Mouse (Mus musculus) liver, embryonic 14.5 days (tissue): ENCODE data around the gene Ly6g6d. TPM values are rescaled to one million over a fixed set of nuclear protein-coding genes. Genes with fewer than 3 reads are reported as not detected.
"Not testable (repeated sequence)": the region's sequence is repeated elsewhere in the genome, so short reads cannot be mapped to it uniquely, and the experiment has no call there.

Experiments
- ATAC-seq: fragments of 200-750 bp; cut with Nextera tagmentation; 2 replicates; pipeline ENCODE4 v1.8.0; 2017; ENCODE audit warnings: moderate number of reproducible peaks, mild to moderate bottlenecking, moderate library complexity; ENCODE audit not compliant: insufficient read depth
- DNase-seq, 3 experiments: peaks; one replicate each; pipeline ENCODE4 v3.0.0-alpha.2; 2012 to 2013; ENCODE audit warnings: low read depth in 3 of 3, low spot score in 3 of 3
- H3K27ac ChIP-seq: fragments of 300-500 bp; sonication (generic); 2 replicates; pipeline ENCODE4 v1.5.1; 2014; ENCODE audit warnings: moderate library complexity, mild to moderate bottlenecking, control low read depth, inconsistent platforms
- H3K27me3 ChIP-seq: fragments of 300-500 bp; sonication (generic); 2 replicates; pipeline ENCODE4 v1.6.1; 2014; ENCODE audit warnings: mild to moderate bottlenecking, low read length, moderate library complexity; ENCODE audit not compliant: control insufficient read depth, insufficient read depth
- H3K36me3 ChIP-seq: fragments of 300-500 bp; sonication (generic); replicated peaks from 2 replicates; pipeline ENCODE4 v1.6.1; 2014; ENCODE audit warnings: low read depth; ENCODE audit not compliant: control insufficient read depth, insufficient read depth
- H3K4me1 ChIP-seq, 2 experiments: fragments of 200-500 bp in 1 of 2; fragments of 300-500 bp in 1 of 2; sonication (generic) in 1 of 2; replicated peaks; 2 replicates each; pipeline ENCODE4 v1.6.1; 2012 to 2014; ENCODE audit warnings: antibody characterized with exemption in 1 of 2, inconsistent platforms in 1 of 2, low read length in 1 of 2; ENCODE audit not compliant: control insufficient read depth in 2 of 2, insufficient read depth in 2 of 2
- H3K4me2 ChIP-seq: fragments of 300-500 bp; sonication (generic); 2 replicates; pipeline ENCODE4 v1.6.1; 2014; ENCODE audit warnings: low read depth, mild to moderate bottlenecking, control low read depth, moderate library complexity
- H3K4me3 ChIP-seq, 2 experiments: fragments of 200-500 bp in 1 of 2; fragments of 300-500 bp in 1 of 2; sonication (generic) in 1 of 2; 2 replicates each; pipeline ENCODE4 v1.5.1; 2012 to 2014; ENCODE audit warnings: low read depth in 2 of 2, low read length in 2 of 2, mild to moderate bottlenecking in 2 of 2, control low read depth in 1 of 2, inconsistent platforms in 1 of 2, moderate library complexity in 1 of 2; ENCODE audit not compliant: insufficient read depth in 1 of 2
- H3K9ac ChIP-seq: fragments of 300-500 bp; sonication (generic); replicated peaks from 2 replicates; pipeline ENCODE4 v1.6.1; 2014; ENCODE audit warnings: mild to moderate bottlenecking, control low read depth, moderate library complexity
- H3K9me3 ChIP-seq: fragments of 300-500 bp; sonication (generic); 2 replicates; pipeline ENCODE4 v1.6.1; 2016; ENCODE audit warnings: low read length, mixed read lengths; ENCODE audit not compliant: control insufficient read depth
- CTCF ChIP-seq: IDR thresholded peaks from 2 replicates; pipeline ENCODE4 v1.5.1; 2016; ENCODE audit warnings: antibody characterized with exemption, low read depth, control low read depth
- EP300 ChIP-seq: IDR thresholded peaks from 2 replicates; pipeline ENCODE4 v1.6.1; 2016; ENCODE audit warnings: antibody characterized with exemption, low read depth
- WGBS: fragments of 180-500 bp; shearing (Covaris S2); extraction: QIAGEN DNeasy Blood & Tissue Kit; methylation state at CpG from one replicate; pipeline ENCODE4 v1.1.7; 2014; ENCODE audit not compliant: insufficient replicate concordance; 5-methylcytosine and 5-hydroxymethylcytosine counted together
- polyA plus RNA-seq, 2 experiments: library from polyadenylated mRNA; depleted of rRNA in 1 of 2; stranded (reverse) in 1 of 2; unstranded in 1 of 2; fragments of >200 nt; fragmentation: Nextera tagmentation in 1 of 2; extraction: Ambion mirVana in 1 of 2; gene quantifications; 2 replicates each; pipeline versions ENCODE4 v1.2.1 to v1.2.3; 2012 to 2014

Ly6g6d gene
- polyA plus RNA-seq (2012; rRNA removed) (0.95 and 1.2 TPM in 2 replicates), polyA plus RNA-seq (2014; fragmentation: Nextera tagmentation; extraction: Ambion mirVana) (0.28 and 0.77 TPM in 2 replicates)

GRCm38 (mm10) chr17:35077786-35078233, at the start of gene Ly6g6d:
Gene Ly6g6d (minus strand): TSS chr17:35078065.
- WGBS = 17% methylated on average over 14 of the region's 14 CpGs
- H3K36me3 ChIP-seq = no peaks in the 10 kb centered on the region
- no peak within 1 kb of the TSS for H3K4me3 ChIP-seq
- H3K4me2 ChIP-seq = no peak within 1 kb of the TSS
- ATAC-seq (no peak), DNase-seq (no peak)
- peaks cover 12 to 24% of the 10 kb centered on the region in 2 experiments for H3K4me1 ChIP-seq
- no peak within 1 kb of the TSS for H3K27ac ChIP-seq
- TF ChIP-seq CTCF (peak; percentile 55), EP300 (no peak)
- no peaks in the 10 kb centered on the region for H3K27me3 ChIP-seq
- no peaks in the 10 kb centered on the region for H3K9me3 ChIP-seq
- no peak within 1 kb of the TSS for H3K9ac ChIP-seq

DNA sequence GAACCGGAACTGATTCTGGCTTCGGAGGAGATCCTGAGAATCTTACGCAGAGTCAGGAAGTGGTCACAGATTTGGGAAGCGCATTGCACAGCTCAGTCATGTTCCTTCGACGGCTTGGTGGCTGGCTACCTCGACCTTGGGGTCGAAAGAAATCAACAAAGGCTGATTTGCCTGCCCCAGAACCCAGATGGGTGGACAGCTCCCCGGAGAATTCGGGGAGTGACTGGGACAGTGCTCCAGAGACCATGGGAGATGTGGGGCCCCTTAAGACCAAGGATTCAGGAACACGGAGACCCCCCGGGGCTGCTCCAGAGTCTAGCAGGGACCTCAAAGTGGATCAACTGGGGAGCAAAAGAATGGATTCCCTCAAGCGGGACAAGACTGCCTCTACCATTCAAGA, 49.2 kb upstream of the Ly6g6d start:
- H3K4me2 ChIP-seq = peak overlapping the region; percentile 91
- peaks cover 8 to 12% of the 10 kb centered on the region in 2 experiments for H3K4me1 ChIP-seq
- TF ChIP-seq EP300 (no peak), CTCF (no peak)
- ATAC-seq = no peak
- peak overlapping the region; percentile 61 to 71 for H3K4me3 ChIP-seq
- H3K27ac ChIP-seq = peak overlapping the region; percentile 70; the same call in 1 of the 2 replicates
- H3K9ac ChIP-seq = peak overlapping the region; percentile 79
- WGBS = 51% methylated on average over 13 of the region's 13 CpGs
- no peaks in the 10 kb centered on the region for H3K27me3 ChIP-seq
- DNase-seq = no peak
- peaks cover 11% of the 10 kb centered on the region for H3K36me3 ChIP-seq
- H3K9me3 ChIP-seq = no peaks in the 10 kb centered on the region

GRCm38 (mm10) chr17:35126206-35126611, 48.3 kb upstream of the Ly6g6d start, which contains the start of gene D17H6S53E:
Gene D17H6S53E (plus strand): TSS chr17:35126373.
- H3K27me3 ChIP-seq = no peaks in the 10 kb centered on the region
- no peaks in the 10 kb centered on the region for H3K9me3 ChIP-seq
- DNase-seq (peak; percentile 56 to 62 (median 62)), ATAC-seq (peak; percentile 69)
- H3K4me1 ChIP-seq = peaks cover 10 to 12% of the 10 kb centered on the region in 2 experiments
- H3K4me2 ChIP-seq = peak within 1 kb of the TSS; percentile 91
- peak within 1 kb of the TSS; percentile 70 for H3K27ac ChIP-seq
- peak within 1 kb of the TSS; percentile 79 for H3K9ac ChIP-seq
- H3K4me3 ChIP-seq = peak within 1 kb of the TSS; percentile 61 to 71
- TF ChIP-seq EP300 (no peak), CTCF (peak; percentile 10; the same call in 1 of the 2 replicates)
- WGBS = under 1% methylated on average over 36 of the region's 36 CpGs
- H3K36me3 ChIP-seq = peaks cover 11% of the 10 kb centered on the region

DNA sequence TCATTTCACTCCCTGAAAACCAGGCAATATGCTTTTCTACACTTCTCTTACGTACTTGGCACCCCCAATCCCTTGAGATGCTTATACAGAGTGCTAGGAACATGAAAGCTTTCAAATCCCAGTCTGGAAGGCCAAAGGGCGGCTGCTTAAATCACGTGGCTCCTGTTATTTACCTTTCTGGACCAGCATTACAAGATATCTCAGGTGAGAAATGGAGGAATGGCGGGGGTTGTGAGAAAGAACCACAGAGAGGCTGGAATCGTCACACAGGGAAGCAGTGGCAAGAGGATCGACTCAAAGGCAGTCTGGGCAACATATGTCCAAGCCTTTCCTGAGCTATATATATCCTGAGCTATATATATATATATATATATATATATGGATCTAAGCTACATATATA, 47.7 kb upstream of the Ly6g6d start:
- peaks cover 10 to 12% of the 10 kb centered on the region in 2 experiments for H3K4me1 ChIP-seq

GRCm38 (mm10) chr17:35125081-35125480, 47.2 kb upstream of the Ly6g6d start:
- DNase-seq = no peak

More for the DNA sequence above, 47.7 kb upstream of the Ly6g6d start:
- Histone ChIP-seq H3K9me3 (no peaks in the 10 kb centered on the region), H3K27me3 (no peaks in the 10 kb centered on the region), H3K4me3 (peak overlapping the region; percentile 61 to 71; a peak in 3 of 4 replicates), H3K4me2 (peak overlapping the region; percentile 91), H3K9ac (peak overlapping the region; percentile 79), H3K27ac (peak overlapping the region; percentile 70), H3K36me3 (peaks cover 11% of the 10 kb centered on the region)
- WGBS = 37% methylated on average over 6 of the region's 6 CpGs
- no peak for ATAC-seq
- DNase-seq = no peak
- TF ChIP-seq CTCF (no peak), EP300 (no peak)

DNA sequence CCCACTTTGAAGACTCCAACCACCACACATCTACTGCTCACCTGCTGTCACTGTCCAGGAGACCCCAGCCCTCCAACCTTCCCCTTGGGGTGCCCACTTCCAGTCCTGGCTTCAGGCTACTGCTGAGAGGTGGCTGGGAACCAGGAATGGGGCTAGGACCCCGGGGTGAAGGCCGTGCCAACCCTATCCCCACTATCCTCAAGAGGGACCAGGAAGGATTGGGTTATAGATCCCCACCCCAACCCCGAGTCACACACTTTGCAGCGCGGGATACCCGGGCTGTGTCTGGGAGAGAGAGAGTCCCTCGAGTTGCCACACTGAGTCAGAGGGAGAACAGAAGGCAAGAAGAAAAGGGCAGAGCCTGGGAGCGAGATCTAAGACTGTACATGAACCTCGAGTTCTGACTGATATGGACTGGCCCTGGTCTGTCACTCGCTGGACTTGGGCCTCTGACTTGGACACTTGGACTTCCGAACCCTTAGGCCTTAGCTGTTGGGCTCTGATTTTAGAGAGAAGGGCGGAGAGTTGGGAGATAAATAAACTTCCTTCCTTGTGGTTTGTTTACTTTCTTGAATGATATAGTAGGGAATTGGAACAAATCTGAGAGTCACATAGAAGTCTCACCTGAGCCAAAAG, 46.5 kb upstream of the Ly6g6d start:
- H3K9ac ChIP-seq, H3K27ac ChIP-seq, H3K9me3 ChIP-seq, H3K4me2 ChIP-seq, DNase-seq, H3K4me3 ChIP-seq, ATAC-seq, H3K27me3 ChIP-seq: not testable (repeated sequence)
- Histone ChIP-seq H3K4me1 (peaks cover 16 to 19% of the 10 kb centered on the region in 2 experiments), H3K36me3 (peaks cover 13% of the 10 kb centered on the region)
- 86% methylated on average over 12 of the region's 12 CpGs for WGBS

More at GRCm38 (mm10) chr17:35125081-35125480, 47.2 kb upstream of the Ly6g6d start:
- TF ChIP-seq CTCF = no peak
- TF ChIP-seq EP300 = no peak
- Histone ChIP-seq H3K4me1 (peaks cover 13 to 14% of the 10 kb centered on the region in 2 experiments), H3K36me3 (peaks cover 11% of the 10 kb centered on the region), H3K9ac (no peak overlapping the region), H3K9me3 (no peaks in the 10 kb centered on the region), H3K27ac (peak overlapping the region; percentile 70; the same call in 1 of the 2 replicates), H3K4me2 (peak overlapping the region; percentile 91; the same call in 1 of the 2 replicates), H3K27me3 (no peaks in the 10 kb centered on the region), H3K4me3 (no peak overlapping the region)
- ATAC-seq = no peak
- 86% methylated on average over 1 of the region's 1 CpGs for WGBS

DNA sequence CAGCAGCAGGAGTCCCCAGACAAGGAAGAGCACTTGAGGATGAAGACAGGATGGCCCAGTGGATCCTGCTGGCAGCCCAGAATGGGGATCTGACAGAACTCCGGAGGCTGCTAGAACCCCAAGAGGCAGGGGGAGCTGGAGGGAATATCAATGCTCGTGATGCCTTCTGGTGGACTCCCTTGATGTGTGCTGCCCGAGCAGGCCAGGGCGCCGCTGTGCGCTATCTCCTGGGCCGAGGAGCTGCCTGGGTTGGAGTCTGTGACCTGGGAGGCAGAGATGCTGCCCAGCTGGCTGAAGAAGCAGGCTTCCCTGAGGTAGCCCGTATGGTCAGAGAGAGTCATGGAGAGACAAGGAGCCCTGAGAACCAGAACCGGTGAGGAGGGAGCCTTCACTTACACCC, 45.4 kb upstream of the Ly6g6d start:
- not testable (repeated sequence) for H3K4me3 ChIP-seq, ATAC-seq, H3K4me2 ChIP-seq, DNase-seq, H3K9ac ChIP-seq, H3K9me3 ChIP-seq, H3K27me3 ChIP-seq, H3K27ac ChIP-seq
- 84% methylated on average over 9 of the region's 9 CpGs for WGBS
- Histone ChIP-seq H3K4me1 (peaks cover 14 to 19% of the 10 kb centered on the region in 2 experiments), H3K36me3 (peaks cover 22% of the 10 kb centered on the region)
